Mouse (Mus musculus) layer of hippocampus, adult 9-11 months (tissue): ENCODE measurements around the gene Cdt1.
"Not testable (repeated sequence)": the region's sequence is repeated elsewhere in the genome, so short reads cannot be mapped to it uniquely, and the experiment has no call there.

Source experiments
- DNase-seq: peaks from one replicate; pipeline ENCODE4 v3.0.0; 2022

The Cdt1 gene

DNA sequence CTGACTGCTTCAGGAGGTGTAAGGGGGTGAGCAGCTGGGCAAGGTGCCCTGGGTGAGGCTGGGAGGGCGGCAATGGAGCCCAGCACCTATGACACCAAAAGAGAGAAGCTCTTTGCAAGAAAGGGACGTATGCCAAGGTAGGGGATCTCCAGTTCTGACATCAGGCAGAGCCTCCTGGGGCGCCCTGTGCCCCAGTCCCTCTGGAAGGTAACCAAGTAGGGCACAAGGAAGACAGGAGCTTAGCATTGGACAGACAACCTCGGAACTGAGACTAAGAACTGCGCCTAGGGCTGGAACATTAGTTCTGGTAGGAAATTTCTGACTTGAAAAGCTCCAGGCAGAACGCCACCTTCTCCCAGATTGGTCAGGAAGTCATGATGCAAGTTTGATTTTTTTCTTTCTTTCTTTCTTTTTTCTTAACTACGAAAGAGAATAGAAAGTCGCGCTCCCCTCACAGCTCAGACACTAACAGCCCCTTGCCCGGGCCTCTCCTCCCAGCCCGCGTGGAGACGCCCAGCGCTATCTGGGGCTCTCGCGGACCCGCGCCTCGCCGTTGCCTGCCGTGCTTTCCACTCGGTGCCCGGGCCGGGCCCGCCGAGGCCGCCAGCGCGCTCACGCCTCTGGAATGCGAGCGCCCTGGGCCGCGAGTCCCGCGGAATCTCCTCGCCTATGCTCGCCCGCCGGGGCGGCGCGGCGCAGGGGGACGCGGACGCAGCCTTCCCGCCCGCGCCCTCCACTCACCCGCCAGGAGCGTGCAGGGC, 17.4 kb upstream of the Cdt1 start:
- no peak for DNase-seq

DNA sequence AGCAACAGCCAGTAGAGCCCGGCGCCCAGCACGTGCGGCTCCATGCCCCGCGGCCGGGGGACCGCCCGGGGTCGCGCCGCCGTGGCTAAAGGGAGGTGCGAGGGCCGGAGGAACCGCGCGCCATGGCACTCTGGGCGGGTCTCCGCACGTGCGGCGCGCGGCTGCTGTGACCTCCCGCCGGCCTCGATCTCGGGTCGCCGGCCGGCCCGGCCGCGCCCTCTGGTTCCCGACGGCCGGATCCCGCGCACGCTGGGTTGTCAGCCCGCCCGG, 16.9 kb upstream of the Cdt1 start:
- DNase-seq, result no peak

DNA sequence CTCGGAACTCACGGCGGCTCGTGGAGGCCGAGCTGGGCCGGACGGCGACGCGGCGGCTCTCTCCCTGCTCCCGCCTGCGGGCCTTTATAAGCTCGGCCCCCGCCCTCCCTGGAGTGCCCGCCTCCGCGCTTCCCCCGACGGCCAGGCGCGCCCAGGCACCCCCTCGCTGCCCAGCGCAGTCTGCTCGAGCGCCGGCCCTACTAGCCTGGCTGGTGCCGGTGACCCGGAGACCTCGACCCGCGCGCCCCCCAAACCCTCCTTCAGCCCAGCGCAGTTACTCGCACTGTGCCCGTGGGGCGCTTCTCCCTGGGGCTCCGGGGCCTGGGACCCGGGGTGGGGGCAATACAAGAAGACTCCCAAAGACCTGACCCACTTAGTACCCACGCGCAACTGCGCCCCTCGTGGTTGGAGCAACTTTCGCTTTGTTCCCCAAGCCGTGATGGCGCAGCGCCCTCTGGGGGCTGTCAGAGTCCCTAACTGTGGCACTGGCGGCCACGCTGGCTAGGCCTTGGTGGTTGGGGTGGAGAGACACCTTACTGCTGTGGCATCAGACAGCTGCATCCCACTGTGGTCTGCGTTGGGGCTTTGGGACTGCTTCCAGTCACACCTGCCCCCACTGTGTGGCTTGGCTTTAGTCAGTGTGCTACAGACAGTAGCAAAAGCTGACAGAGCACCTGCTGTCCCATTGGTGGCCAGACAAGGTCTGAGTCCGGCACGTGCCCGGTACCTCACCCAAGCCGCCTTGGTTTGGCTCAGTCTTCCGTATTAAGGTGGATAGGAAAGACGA, 16.4 kb upstream of the Cdt1 start, which contains the start of gene Piezo1:
Gene Piezo1 (minus strand): TSS at position 65 of the 787 bp plus-strand sequence.
- peak; percentile 75 for DNase-seq

DNA sequence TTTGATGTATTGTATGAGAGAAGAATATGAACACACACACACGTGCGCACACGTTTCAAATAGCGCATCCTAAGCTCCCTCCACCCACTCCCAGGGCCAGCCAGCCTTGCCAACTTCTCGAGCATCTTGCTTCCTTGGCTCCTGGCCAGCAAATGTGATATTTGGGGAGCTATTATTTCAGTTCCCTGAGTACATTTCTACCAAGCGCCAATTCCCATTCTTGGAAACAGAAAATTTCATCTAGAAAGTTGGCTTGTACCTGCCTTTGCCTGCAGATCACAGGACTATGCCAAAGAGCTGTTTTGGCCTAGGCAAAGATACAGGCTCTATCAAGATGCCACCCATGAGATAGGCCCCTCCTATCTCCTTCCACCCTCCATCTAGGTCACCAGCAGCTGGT, 13.0 kb upstream of the Cdt1 start:
- peak; percentile 83 for DNase-seq

DNA sequence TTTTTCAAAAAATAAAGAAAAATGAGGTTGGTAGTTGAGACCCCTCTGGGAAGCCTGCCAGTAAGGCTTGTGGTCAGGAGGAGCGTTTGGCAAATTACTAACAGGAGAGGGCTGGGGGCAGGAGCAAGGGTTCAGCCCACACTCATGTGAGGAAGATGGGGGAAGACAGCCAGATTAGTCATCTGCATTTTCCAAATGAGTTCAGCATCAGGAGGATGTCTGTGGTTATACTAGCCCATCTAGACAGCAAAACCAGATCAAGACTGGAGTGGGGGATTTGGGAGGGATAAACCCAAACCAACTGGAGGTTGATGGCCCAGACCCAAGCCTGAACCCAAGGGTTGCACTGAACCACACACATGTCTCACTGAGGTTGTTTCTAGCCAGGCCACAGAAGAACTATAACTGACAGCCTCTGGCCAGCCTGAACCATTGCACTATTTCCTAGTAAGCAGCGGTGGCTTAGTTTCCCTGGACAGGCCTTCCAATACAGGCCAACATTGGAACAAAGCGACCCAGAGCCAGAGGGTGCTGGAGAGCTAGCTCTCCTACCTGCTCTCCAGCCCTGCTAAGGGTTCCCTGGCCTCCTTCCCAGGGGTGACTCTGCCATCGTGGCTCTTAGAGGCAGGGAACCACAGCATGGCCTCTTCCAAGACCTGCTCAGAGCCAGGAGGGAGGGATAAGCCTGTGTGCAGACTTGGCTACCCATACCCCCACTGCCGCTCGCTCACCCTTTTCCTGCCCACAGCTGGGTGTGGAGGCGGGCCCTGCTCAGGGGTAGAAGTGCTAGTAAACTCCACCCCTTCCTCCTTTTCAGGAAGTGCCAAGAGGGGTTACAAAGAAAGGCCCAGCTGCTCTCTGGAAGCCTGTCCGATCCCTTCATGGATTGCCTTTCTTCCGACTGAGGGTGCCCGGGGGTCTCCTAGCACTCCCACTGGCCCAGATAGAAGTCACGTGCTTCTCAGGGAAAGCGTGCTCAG, 11.5 kb upstream of the Cdt1 start:
- DNase-seq, result no peak

DNA sequence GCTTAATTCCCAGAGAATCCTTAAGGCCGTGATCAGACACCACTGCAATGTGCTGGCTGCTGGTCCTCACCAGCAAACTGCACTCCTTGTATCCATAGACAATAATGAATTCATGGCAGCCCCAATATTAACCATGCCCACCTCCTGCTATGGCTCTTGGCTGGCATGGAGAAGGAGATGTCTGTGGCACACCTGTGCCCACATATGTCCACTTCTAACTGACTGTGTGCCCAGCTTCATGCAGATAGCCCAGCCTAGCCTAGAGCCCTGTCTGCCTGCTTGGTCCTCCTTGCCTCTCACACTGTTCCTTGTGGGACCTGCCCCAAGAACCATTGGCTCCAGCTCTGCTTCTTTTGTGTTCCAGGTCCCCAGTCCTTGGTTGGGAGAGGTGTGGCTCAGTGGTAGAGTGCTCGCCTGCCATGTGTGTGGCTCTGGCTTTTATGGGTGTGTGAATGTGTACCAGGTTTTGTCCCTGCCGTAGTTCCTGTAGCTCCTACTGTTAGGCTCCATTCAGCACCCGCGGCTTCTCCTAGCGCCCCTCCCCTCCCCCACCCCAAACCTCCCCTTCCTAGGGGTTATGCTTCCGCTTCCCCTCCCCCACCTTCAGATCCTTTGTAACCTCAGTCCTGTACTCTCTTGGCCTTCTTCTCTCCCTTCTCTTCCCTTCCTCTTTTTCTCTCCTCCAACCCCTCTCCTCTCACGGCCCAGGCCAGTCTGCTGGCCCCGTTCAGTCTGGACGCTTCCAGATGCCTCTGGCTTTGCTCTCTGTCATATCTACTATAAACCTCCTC, 10.4 kb upstream of the Cdt1 start:
- no peak for DNase-seq

DNA sequence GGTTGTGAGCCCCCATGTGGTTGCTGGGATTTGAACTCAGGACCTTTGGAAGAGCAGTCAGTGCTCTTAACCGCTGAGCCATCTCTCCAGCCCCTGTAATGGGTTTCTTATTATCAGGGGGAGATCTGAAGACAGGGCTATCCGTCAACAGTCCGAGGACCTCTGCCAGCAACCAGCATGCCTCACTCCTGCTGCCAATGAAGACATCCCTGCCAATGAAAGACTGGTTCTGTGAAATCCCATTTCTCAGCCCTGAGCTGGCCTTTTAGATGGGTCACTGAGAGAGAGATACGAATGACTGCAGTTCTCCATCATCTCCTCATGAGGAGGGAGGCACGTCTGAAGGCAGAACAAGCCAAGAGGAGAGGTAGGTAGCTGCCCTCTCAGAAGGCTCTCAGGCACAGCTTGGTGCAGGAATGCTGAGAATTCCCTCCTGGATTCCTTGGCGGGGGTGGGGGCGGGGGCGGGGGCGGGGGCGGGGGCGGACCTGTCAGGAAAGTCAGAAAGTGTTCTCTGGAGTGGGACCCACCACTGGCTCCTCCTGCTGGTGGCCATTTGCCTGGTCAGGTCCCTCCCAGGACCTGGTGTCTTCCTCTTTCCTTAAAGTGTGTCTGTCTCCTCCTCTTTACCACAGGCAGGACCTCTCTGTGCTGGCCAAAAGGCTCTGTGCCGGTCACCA, 9.0 kb upstream of the Cdt1 start:
- DNase-seq, result no peak

DNA sequence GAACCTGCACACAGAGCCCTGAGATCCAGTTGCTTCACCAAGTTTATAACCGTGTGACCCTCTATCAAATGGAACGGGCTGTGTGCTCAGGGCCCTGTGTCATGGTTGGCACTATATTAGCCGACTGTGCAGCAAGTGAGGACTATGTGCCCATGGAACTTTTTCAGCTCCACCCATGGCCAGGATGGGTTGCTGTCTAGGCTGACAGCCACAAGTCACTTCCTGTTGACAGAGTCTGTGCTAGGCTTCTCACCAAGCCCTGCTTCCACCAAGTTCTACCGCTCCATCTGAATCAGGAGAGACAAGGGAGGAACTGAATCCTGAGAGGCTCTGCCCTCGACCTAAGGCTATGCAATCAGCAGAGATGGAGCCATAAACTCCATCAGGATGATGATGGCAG, 6.6 kb upstream of the Cdt1 start:
- DNase-seq, result peak; percentile 74

DNA sequence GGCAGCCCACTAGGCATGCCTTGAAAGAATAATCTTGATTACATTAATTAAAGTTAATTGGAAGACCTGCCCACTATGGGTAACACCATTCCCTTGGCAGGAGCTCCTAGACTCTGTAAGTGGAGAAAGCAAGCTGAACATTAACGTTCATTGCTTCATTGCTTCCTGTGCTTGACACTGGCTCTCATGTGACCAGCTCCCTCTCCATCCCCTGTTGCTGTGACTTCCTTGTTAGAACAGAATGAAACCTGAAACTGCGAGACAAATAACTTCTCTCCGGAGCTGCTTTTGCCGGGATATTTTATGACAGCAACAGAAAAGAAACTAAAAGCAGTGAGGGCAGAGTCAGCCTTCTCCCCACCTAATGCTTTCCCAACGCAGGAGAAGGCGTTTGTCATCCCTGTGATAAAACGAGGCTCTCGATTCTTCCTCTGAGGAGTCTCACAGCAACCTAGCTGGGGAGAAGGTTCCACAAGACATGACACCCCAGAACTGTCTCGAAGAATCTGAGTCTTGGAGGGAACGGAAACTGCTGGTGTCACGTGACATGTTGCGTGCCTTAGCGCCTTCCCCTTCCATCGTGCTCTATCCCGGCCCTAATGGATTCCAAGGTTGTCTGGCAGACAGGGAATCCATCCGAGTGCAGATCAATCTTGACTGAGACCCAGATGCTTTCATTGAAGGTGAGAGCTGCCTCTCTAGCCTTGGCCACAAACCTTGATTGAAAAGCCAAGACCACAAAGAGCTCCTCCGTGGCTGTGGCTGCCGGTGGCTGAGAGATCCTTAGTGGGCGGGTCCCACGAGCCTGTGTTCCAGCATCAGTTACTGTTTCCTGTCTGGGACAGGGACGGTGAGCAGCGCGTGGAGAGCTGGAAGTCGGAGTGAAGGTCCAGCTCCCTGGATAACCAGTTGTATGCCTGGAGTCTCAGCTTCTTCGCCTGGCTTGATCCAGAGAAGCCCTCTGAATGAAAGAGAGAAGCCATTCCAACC, 3.2 kb upstream of the Cdt1 start:
- DNase-seq, result no peak

DNA sequence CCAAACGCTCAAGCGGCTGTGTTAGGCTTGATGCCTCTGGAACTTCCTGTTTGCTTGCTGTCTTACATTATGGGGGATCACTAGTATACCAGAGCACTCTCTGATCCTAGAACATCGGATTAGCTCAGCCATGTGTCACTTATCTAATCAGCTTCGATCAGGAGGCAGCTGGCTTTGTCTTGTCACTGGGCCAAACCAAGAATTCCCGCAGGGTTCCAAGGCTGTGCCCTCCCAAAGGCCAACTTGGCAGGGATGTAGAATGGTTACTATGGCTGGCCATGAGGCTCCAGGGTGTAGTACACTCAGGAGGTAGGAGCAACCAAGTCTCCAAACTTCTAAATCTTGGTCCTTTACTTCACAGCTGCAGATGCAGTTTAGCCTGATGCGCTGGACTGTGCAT, 1.0 kb upstream of the Cdt1 start:
- no peak for DNase-seq

DNA sequence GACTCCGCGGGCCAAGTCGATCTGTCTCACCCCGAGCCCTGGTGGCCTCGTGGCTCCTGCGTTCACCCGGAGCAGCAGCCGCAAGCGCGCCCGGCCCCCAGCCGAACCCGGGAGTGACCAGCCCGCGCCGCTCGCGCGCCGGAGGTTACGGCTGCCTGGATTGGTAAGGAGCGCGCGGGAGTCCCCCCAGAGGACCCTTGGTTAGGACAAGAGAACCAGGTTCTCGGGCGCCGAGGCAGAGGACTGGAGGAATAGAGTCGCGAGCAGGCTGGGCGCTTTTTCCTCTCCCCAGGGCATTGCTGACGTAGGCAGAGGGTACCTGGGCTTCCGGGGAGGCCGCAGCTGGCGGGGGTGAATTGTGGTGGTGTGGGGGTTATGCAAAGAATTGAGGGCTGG, 292 bp downstream of the Cdt1 start:
- no peak for DNase-seq

DNA sequence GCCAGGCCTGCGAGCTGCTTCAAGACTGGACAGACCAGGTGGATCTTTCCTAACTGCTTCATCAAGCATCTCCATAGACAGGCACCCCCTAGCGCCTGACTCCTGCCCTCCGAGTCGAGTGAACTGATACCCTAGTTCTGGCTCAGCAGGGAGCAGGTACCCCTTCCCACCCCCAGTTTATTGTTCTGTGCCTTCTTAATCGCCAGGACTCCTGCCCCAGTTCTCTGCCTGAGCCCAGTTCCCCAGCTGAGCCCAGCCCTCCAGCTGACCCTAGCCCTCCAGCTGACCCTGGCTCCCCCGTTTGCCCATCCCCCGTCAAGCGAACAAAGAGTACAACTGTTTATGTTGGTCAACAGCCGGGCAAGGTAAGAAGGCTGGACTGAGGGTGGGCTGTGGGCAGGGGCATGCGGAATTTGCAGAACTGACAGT, 1.1 kb downstream of the Cdt1 start:
- no peak for DNase-seq

DNA sequence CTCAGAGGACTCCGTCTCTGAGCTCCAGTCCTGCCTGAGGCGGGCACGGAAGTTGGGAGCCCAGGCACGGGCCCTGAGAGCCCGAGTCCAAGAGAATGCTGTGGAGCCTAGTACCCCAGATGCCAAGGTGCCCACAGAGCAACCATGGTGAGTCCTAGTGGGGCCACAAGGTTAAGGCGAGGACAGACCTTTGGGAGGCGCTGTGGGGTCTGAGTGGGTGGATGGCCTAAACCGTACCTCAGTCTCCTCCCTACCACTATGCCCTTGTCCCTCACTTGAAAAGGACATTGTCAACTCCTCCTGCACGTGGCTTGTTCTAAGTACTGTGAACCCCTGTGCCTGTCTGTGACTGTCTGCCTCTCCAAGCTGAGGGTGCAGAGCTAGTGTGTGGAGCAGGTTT, 1.5 kb downstream of the Cdt1 start:
- no peak for DNase-seq

DNA sequence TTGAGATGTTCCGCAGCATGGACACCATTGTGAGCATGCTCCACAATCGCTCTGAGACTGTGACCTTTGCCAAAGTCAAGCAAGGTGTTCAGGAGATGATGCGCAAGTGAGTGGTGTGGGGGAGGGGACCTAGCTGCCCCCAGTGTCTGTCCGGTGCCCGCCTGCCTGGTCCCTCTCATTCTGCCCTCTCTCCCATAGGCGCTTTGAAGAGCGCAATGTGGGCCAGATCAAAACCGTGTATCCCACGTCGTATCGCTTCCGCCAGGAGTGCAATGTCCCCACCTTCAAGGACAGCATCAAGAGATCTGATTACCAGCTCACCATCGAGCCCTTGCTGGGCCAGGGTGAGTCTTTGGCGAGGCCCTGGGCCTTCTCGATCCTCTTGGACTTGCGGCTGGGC, 2.2 kb downstream of the Cdt1 start:
- DNase-seq, result no peak

DNA sequence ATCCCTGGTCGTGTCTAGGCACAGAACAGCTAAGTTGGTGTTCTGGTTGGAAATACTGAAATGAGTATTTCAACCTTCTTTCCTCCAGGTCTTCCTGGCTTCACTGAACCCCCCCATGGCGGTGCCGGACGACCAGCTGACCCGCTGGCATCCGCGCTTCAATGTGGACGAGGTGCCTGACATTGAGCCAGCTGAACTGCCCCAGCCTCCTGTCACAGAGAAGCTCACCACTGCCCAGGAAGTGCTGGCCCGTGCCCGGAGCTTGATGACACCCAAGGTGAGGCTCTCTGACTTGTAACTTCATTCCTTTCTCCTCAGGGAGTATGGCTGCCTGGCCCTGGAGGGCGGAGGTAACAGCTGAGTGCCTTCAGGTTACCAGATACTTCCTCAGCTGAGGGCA, 3.3 kb downstream of the Cdt1 start:
- DNase-seq, result no peak

DNA sequence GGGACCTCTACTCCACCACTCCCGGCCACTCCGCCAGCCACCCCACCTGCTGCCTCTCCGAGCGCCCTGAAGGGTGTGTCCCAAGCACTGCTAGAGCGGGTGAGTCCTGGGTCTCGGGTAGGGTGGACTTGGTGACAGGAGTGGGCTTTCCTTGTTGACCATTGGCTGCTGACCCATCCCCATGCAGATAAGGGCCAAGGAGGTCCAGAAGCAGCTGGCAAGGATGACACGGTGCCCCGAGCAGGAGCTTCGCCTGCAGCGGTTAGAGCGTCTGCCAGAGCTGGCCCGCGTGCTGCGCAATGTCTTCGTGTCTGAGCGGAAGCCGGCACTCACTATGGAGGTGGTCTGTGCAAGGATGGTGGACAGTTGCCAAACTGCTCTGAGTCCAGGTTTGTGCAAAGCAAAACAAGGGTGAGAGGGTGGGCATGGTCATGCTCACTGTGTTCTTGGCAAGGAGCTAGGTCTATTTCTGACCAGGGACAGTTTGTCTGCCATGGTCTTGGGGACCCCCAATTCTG, 4.0 kb downstream of the Cdt1 start:
- DNase-seq, result no peak

DNA sequence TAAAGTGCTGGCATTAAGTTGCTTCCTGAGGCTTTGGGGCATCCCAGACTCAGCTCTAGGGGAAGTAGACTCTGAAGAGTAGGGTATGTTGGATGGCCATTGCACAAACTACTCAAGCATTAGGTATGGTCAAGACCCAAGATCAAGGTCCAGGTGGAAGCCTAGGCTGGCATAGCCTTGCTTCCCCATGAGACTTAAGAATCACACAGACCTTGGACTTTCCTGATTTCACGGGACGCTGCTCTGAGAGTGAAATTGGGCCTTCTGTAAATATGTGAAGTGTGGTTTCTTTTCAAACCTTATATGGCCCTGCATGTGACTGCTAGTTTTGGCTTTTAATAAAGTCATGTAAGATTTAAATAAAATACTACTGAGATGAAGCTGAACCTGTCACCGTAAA, 4.9 kb downstream of the Cdt1 start:
- no peak for DNase-seq

DNA sequence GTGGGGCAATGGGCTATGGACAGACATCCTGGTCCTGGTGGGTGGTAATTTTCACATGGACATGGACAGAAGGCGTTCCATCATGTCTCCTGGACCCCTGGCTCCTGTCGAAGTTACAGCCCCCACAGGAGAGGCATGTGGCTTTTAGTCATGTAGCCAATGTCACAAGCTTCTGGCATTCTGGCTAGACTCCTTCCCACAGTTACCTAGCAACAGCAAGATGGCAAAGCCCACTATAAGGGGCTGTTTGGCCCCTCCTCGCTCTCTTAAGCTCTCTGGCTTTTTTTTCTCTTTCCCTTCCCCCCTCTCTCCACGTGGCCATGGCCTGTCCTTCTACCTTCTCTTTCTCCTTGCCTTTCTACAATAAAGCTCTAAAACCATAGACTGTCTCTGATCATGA, 5.4 kb downstream of the Cdt1 start:
- DNase-seq, result not testable (repeated sequence)

DNA sequence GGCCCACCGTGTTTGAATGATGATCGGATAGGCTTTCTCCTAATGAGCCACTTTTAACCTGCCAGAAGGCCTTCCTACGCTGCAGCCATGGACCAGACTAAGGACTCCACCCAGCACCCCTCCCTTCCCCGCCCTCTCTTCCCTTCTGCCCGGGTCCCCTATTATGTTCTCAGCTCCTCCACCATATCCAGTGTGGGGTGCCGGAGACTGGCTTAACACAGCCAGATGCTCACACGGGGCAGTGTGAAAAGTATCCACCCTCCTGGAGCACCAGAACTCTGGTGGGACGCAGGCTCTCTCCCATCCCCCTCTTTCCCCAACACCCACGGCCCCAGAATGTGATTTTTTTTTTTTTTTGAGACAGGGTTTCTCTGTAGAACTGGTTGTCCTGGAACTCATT, 5.8 kb downstream of the Cdt1 start:
- DNase-seq, result no peak

DNA sequence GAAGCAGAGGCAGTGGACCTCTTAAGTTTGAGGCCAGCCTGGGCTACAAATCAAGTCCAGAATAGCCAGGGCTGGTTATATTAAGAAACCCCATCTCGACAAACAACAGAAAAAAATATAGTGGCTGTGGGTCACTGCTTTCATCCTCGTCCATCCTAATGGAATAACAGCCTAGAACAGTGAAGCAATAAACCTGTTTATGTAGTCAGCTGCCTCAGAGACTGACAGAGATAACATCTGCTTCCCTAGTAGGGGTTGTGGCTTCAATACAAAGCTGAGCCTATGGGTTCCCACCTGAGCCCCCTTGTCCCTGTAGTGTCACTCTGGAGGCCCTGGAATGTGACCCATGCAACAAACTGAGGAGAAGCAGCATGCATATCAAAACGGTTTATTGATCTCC, 6.4 kb downstream of the Cdt1 start:
- DNase-seq, result no peak
